Mouse (Mus musculus): ENCODE measurements at regions not wholly inside any gene's neighbourhood (a gene's known extent, or its start where the extent isn't known, plus 50 kb on each side); places are given as distances from the start of the nearest gene placed in this dataset.

DNA sequence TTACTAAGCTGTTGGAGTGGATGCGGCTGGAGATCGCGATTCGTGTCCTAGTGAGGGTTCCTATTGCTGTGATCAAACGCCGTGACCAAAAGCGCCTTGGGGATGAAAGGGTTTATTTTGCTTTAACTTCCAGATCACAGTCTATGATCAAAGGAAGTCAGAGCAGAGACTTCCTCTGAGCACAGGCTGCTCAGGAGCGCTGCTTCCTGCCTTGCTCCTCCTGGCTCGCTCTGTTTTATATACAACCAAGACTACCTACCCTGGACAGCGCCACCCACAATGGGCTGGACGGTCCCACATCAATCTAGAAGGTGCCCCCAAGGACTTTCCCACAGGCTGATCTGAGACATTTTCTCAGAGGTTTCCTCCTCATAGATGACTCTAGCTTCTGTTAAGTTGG, 126.6 kb upstream of the Dlk1 start:
- no peak for TF ChIP-seq CTCF (IDR thresholded peaks at IDR 0.05; ENCODE audit: low read depth)
- no peak for TF ChIP-seq EP300 (IDR thresholded peaks at IDR 0.05; ENCODE audit: low read depth)

Data from liver, embryonic 14.5 days (tissue).